Mouse (Mus musculus): Measurements from ENCODE around the gene Sash1. TPM values are rescaled to one million over a fixed set of nuclear protein-coding genes. Genes with fewer than 3 reads are reported as not detected.

Sash1 gene
- polyA plus RNA-seq, 1 experiment from 2014 or later = 6.5 TPM

DNA sequence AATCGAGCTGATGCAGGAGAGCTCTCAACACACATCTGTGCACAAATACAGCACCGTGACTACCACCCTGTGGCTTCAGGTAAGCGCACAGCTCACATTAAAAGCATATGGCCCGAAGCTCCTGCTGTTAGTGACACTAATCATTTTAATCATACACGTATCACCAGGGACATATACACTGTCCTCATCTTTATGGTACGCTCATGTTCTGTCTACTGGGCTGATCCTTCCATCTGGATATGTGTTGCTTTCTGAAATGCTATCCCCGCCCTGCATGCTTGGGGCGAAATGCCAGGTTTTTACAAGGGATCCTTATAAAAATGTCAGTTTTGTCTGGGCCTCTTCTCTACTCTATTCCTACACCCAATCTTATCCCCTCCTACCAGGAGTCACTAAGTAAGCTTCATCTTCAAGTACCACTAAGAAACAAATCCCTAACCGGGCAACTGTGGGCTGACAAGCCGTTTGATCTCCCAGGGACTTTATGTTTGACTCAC lies 103.9 kb downstream of the Sash1 start:
- Histone ChIP-seq H3K4me2 (replicated peaks; ENCODE audit: low read depth, low read length) (no peak overlapping the region), H3K27me3 (ENCODE audit: control insufficient read depth, insufficient read depth, low read length) (no peaks in the 10 kb centered on the region), H3K4me1 (replicated peaks; ENCODE audit: control insufficient read depth, insufficient read depth, low read length) (no peaks in the 10 kb centered on the region; the same call in 1 of the 2 replicates), H3K27ac (ENCODE audit: low read depth, low read length) (no peak overlapping the region), H3K9me3 (ENCODE audit: control insufficient read depth, low read length) (no peaks in the 10 kb centered on the region), H3K4me3 (ENCODE audit: low read depth, low read length) (no peak overlapping the region), H3K36me3 (ENCODE audit: control insufficient read depth, insufficient read depth, low read length) (no peaks in the 10 kb centered on the region; the same call in 1 of the 2 replicates), H3K9ac (ENCODE audit: low read depth, low read length) (no peak overlapping the region)
- 94% methylated on average over 10 of the region's 10 CpGs for WGBS
- DNase-seq (ENCODE audit: low spot score) = no peak
- ATAC-seq (ENCODE audit: low FRiP score) = no peak

DNA sequence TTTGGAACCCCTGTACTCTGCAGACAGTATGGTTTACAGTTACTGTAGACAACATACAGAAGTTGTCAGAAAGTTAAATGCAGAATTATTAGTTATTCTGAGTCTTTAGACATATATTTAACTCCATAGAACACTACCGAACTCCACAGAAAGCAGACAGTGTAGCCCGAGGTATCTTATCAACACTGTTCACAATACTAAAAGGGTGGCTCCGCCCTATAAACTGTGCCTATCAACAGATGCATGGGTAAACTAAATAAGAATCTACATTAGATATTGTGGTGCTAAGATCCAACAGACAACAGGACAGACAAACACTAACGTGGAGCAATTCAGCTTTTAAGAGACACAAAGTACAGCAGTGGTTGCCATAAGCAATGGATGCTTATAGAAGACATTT lies 106.0 kb downstream of the Sash1 start:
- whole genome bisulfite sequencing = 94% methylated on average over 4 of the region's 4 CpGs
- Histone ChIP-seq H3K9ac (ENCODE audit: low read depth, low read length) (no peak overlapping the region), H3K4me3 (ENCODE audit: low read depth, low read length) (no peak overlapping the region), H3K36me3 (ENCODE audit: control insufficient read depth, insufficient read depth, low read length) (no peaks in the 10 kb centered on the region; the same call in 1 of the 2 replicates), H3K9me3 (ENCODE audit: control insufficient read depth, low read length) (no peaks in the 10 kb centered on the region), H3K27ac (ENCODE audit: low read depth, low read length) (no peak overlapping the region), H3K4me1 (replicated peaks; ENCODE audit: control insufficient read depth, insufficient read depth, low read length) (no peaks in the 10 kb centered on the region), H3K27me3 (ENCODE audit: control insufficient read depth, insufficient read depth, low read length) (no peaks in the 10 kb centered on the region), H3K4me2 (replicated peaks; ENCODE audit: low read depth, low read length) (no peak overlapping the region)
- ATAC-seq (ENCODE audit: low FRiP score) (no peak), DNase-seq (ENCODE audit: low spot score) (no peak)

DNA sequence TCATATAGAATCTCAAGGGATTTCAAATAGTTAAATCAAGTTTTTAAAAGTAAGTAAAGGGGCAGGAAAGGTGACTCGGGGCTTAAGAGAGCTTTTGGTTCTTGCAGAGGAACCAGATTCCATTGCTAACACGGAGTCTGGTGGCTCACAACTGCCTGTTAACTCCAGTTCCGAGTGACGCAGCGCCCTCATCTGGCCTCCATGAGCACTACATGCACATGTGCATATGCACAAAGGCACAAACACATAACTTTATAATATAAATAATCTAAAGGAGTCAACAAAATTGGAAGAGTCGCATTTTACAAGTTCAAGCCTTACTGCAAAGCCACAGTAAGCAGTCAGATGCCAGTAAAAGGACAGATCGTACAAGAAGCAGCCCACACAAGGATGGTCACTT lies 107.0 kb downstream of the Sash1 start:
- no peaks in the 10 kb centered on the region for H3K4me1 ChIP-seq (replicated peaks; ENCODE audit: control insufficient read depth, insufficient read depth, low read length)
- H3K4me3 ChIP-seq (ENCODE audit: low read depth, low read length) = no peak overlapping the region
- DNase-seq (ENCODE audit: low spot score) (no peak), ATAC-seq (ENCODE audit: low FRiP score) (no peak)
- no peak overlapping the region for H3K9ac ChIP-seq (ENCODE audit: low read depth, low read length)
- no peaks in the 10 kb centered on the region; the same call in 1 of the 2 replicates for H3K36me3 ChIP-seq (ENCODE audit: control insufficient read depth, insufficient read depth, low read length)
- no peaks in the 10 kb centered on the region for H3K27me3 ChIP-seq (ENCODE audit: control insufficient read depth, insufficient read depth, low read length)
- 90% methylated on average over 7 of the region's 7 CpGs for WGBS
- no peak overlapping the region for H3K27ac ChIP-seq (ENCODE audit: low read depth, low read length)
- H3K9me3 ChIP-seq (ENCODE audit: control insufficient read depth, low read length) = no peaks in the 10 kb centered on the region
- no peak overlapping the region for H3K4me2 ChIP-seq (replicated peaks; ENCODE audit: low read depth, low read length)

DNA sequence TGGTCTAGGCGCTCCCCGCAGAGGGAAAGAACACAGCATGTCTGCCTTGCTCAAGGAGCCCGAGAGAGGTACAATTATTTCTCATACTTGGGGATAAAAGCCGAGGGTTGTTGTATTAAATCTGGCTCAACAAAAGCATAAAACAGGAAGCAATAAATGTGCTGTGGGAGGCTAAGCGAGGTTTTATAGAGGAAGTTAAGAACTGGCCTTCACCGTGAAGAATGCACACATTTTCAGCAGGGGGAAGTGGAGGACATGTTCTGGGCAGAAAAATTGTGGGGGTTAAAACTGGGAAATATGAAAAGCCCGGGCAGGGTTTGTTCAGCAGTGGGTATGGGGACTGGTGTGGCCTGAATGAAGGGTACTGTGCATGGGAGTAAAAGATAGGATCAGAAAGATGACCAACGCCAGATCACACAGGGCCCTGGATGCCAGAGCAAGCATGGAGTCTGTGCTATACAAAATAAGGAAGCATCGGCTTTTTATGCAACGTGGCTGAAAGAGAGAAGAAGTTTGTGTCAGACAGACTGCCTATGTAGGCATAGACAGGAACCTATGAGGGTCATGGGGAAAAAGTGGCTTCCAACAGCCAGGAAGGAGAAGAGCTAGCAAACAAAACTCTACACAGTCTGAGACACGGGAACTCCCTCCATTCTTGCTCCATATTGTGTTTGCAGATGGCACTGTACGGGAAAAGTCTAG lies 108.2 kb downstream of the Sash1 start:
- H3K36me3 ChIP-seq (ENCODE audit: control insufficient read depth, insufficient read depth, low read length) = no peaks in the 10 kb centered on the region; the same call in 1 of the 2 replicates
- H3K4me3 ChIP-seq (ENCODE audit: low read depth, low read length) = no peak overlapping the region
- H3K4me1 ChIP-seq (replicated peaks; ENCODE audit: control insufficient read depth, insufficient read depth, low read length) = no peaks in the 10 kb centered on the region
- 91% methylated on average over 12 of the region's 12 CpGs for WGBS
- no peaks in the 10 kb centered on the region for H3K27me3 ChIP-seq (ENCODE audit: control insufficient read depth, insufficient read depth, low read length)
- H3K9ac ChIP-seq (ENCODE audit: low read depth, low read length) = no peak overlapping the region
- ATAC-seq (ENCODE audit: low FRiP score) (no peak), DNase-seq (ENCODE audit: low spot score) (no peak)
- H3K4me2 ChIP-seq (replicated peaks; ENCODE audit: low read depth, low read length) = no peak overlapping the region
- H3K9me3 ChIP-seq (ENCODE audit: control insufficient read depth, low read length) = no peaks in the 10 kb centered on the region
- no peak overlapping the region for H3K27ac ChIP-seq (ENCODE audit: low read depth, low read length)

DNA sequence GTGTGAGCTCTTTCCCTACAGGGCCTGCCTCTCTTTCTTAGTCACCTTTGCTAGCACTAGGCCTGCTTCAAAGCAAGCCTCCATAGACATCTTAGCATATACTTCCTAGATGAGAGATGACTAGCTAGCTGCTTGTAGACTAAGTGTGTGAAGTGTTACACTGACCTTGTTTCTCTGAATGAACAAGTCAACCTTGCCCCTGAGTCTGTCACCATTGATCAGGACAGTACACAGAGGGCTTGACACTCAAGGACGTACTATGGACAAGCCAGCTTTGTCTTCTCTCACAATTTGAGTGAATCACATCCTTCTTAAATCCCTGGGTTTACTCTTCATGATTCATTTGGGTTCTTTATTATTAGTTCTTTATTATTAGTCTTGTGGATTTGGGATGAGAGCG lies 109.1 kb downstream of the Sash1 start:
- Histone ChIP-seq H3K4me2 (replicated peaks; ENCODE audit: low read depth, low read length) (no peak overlapping the region), H3K36me3 (ENCODE audit: control insufficient read depth, insufficient read depth, low read length) (no peaks in the 10 kb centered on the region; the same call in 1 of the 2 replicates), H3K9me3 (ENCODE audit: control insufficient read depth, low read length) (no peaks in the 10 kb centered on the region), H3K27me3 (ENCODE audit: control insufficient read depth, insufficient read depth, low read length) (no peaks in the 10 kb centered on the region), H3K9ac (ENCODE audit: low read depth, low read length) (no peak overlapping the region), H3K27ac (ENCODE audit: low read depth, low read length) (no peak overlapping the region), H3K4me1 (replicated peaks; ENCODE audit: control insufficient read depth, insufficient read depth, low read length) (no peaks in the 10 kb centered on the region), H3K4me3 (ENCODE audit: low read depth, low read length) (no peak overlapping the region)
- WGBS = 95% methylated on average over 2 of the region's 2 CpGs
- no peak for ATAC-seq (ENCODE audit: low FRiP score)
- no peak for DNase-seq (ENCODE audit: low spot score)

DNA sequence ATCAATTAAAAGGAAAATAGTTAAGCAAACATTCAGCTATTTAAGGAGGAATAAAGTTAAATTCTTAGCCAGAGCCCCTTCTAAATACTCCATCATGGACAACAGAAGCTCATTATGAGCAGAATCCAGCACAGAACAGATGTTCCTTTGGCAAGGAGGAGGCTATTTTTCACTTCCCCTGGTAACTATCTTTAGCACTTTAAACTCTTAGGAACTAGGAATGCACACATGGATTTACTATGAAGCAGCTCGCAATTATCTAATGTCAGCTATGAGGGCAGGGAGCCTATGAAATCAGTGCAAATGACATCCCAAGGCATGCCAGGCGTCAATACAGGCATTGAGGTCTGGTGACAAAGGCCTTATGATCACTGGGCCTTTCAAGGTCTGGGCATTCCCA lies 110.1 kb downstream of the Sash1 start:
- Histone ChIP-seq H3K9ac (ENCODE audit: low read depth, low read length) (no peak overlapping the region), H3K27ac (ENCODE audit: low read depth, low read length) (no peak overlapping the region), H3K4me2 (replicated peaks; ENCODE audit: low read depth, low read length) (no peak overlapping the region), H3K36me3 (ENCODE audit: control insufficient read depth, insufficient read depth, low read length) (no peaks in the 10 kb centered on the region; the same call in 1 of the 2 replicates), H3K9me3 (ENCODE audit: control insufficient read depth, low read length) (no peaks in the 10 kb centered on the region), H3K4me3 (ENCODE audit: low read depth, low read length) (no peak overlapping the region), H3K4me1 (replicated peaks; ENCODE audit: control insufficient read depth, insufficient read depth, low read length) (no peaks in the 10 kb centered on the region), H3K27me3 (ENCODE audit: control insufficient read depth, insufficient read depth, low read length) (no peaks in the 10 kb centered on the region)
- WGBS = 95% methylated on average over 2 of the region's 2 CpGs
- no peak for DNase-seq (ENCODE audit: low spot score)
- ATAC-seq (ENCODE audit: low FRiP score) = no peak

DNA sequence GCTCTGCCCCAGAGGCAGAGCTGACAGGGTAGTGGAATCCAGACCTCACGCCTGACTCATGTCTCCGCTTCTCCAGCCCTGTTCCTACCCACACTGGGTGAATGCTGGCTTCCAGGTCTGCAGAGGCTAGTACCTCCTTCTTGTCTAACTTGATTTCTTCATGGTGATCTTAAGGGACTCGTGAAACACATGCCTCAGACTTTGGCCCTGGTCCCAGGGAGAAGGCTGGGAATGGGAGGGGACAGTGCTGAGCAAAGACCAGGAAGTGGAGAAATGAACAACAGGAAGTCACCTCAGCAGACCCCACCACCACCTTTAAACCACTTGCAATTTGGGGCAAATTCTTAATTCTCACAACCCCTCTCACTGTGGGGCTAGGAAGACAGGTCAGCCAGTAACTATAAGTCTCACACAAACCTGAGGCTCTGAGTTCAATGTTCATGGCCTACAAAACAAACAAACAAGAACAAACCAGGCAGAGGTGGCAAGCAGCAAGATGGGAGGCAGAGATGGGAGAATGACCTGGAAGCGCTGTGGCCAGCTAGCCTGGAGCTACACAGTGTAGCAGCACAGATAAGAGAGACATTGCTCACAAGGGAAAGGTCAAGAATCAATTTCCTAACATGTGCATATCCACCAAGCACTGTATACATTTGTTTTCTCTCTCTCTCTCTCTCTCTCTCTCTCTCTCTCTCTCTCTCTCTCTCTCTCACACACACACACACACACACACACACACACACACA lies 113.2 kb downstream of the Sash1 start:
- Histone ChIP-seq H3K27me3 (ENCODE audit: control insufficient read depth, insufficient read depth, low read length) (no peaks in the 10 kb centered on the region), H3K27ac (ENCODE audit: low read depth, low read length) (no peak overlapping the region), H3K4me1 (replicated peaks; ENCODE audit: control insufficient read depth, insufficient read depth, low read length) (no peaks in the 10 kb centered on the region), H3K9ac (ENCODE audit: low read depth, low read length) (no peak overlapping the region), H3K4me2 (replicated peaks; ENCODE audit: low read depth, low read length) (no peak overlapping the region), H3K9me3 (ENCODE audit: control insufficient read depth, low read length) (no peaks in the 10 kb centered on the region), H3K4me3 (ENCODE audit: low read depth, low read length) (no peak overlapping the region), H3K36me3 (ENCODE audit: control insufficient read depth, insufficient read depth, low read length) (no peaks in the 10 kb centered on the region)
- ATAC-seq (ENCODE audit: low FRiP score) (no peak), DNase-seq (ENCODE audit: low spot score) (no peak)
- 91% methylated on average over 4 of the region's 4 CpGs for WGBS

DNA sequence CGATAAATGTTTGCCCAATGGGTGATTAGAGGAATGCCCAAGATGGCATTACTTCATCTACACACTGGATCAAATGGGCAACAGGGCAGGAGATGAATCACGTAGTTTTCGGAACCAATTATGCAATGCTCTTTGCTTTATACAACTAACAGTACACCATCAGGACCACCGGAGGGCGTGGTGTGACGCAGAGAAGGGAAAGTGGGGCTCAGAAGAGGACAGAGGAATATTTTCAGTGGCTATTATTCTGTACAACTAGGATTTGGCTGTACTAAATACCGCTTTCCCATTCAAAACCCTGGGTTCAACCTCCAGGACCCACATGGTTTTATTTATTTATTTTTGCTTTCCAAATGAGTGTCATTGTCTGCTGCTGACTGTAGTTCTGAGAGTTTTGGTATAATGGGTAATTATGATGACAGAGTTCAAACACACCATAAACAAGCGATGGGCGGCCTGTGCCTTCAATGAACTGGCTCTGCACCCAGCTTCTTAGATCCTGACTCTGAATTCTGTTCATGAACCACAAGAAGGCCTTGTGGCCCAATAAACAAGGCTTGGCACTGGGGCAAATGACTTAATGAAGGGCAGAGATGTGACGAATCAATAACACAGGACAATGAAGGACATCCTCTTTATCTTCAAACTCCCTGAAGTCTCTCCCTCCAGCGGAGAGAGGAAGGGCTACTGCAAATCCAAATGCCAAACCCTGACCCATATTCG lies 114.8 kb downstream of the Sash1 start:
- Histone ChIP-seq H3K9ac (ENCODE audit: low read depth, low read length) (no peak overlapping the region), H3K36me3 (ENCODE audit: control insufficient read depth, insufficient read depth, low read length) (no peaks in the 10 kb centered on the region), H3K4me2 (replicated peaks; ENCODE audit: low read depth, low read length) (no peak overlapping the region), H3K27ac (ENCODE audit: low read depth, low read length) (no peak overlapping the region), H3K27me3 (ENCODE audit: control insufficient read depth, insufficient read depth, low read length) (no peaks in the 10 kb centered on the region), H3K4me3 (ENCODE audit: low read depth, low read length) (no peak overlapping the region), H3K4me1 (replicated peaks; ENCODE audit: control insufficient read depth, insufficient read depth, low read length) (no peaks in the 10 kb centered on the region), H3K9me3 (ENCODE audit: control insufficient read depth, low read length) (no peaks in the 10 kb centered on the region)
- DNase-seq (ENCODE audit: low spot score) (no peak), ATAC-seq (ENCODE audit: low FRiP score) (no peak)
- 91% methylated on average over 12 of the region's 12 CpGs for WGBS

All from hindbrain, embryonic 11.5 days (tissue).